Mouse (Mus musculus) cerebellum, adult 9-11 months (tissue): ENCODE results near the gene BC048679.

Source experiments
- DNase-seq: peaks from one replicate; pipeline ENCODE4 v3.0.0; 2022

BC048679 gene

DNA sequence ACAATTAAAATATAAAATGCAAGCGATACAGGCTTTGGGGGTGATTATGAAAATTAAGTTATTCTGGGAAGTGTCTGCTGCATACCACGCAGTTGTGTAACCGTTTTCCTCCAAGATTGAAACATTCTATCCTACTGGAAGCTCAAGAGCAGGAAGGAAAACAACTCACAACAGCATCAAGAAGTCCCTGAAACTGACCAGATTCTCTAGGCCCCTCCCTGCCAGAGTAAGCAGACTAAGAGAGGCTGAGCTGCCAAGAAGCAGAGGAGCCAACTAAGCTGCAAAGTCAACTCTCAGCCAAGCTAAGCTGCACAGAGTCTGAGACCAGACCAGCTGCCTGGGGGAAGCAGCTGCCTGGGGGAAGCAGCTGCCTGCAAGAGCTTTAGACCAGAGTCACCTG lies 22.9 kb downstream of the BC048679 start:
- DNase-seq = no peak

- DNase-seq = no peak
Measured at GRCm38 (mm10) chr7:81464906-81465450, 33.1 kb downstream of the BC048679 start.

DNA sequence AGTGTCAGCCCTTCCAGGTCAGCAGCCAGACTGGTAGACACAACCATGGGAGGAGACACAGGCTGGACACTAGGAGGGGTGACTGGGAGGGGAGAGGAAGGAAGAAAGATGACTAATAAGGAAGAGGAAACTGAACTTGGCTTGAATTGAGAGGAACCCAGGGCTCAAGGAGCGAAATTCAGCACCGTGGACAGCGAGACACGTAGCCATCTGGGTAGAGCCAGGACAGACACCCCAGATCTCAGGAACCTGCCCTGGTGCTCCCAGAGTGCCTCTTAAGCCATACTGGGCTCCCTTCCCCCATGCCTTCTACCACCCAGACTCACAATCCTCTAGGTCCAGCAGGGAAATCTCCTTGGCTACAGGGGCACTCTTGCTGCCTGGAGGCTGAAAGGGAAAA lies 34.0 kb downstream of the BC048679 start:
- no peak for DNase-seq

GRCm38 (mm10) chr7:81462815-81463214 lies 35.3 kb downstream of the BC048679 start:
- DNase-seq = no peak

DNA sequence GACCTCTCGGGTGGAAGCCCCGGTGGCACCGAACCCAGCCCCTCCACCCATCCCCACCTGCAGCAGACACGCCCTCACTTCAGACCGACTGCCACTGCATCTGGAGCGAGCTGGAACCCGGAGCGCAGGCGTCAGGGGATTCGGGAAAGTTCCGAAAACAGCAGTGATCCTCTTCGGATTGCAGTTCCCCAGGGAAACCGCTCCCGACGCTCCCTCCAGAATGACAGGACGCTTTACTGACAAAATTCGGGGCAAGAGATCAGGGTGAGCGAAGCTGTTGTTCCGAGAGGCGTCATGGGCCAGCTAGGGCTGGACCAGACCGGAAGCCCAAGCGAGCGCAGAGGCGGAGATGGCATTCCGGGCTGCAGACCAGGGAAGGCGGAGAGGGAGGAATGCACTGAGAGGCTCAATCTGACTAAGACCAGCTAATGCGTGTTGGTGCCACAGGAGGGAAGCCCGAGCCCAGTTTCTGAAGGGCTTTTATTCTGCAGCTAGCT lies 42.9 kb downstream of the BC048679 start, which contains the start of gene Cpeb1:
TSS of gene Cpeb1 (minus strand) at position 311 of the 497 bp plus-strand sequence.
- DNase-seq = peak; percentile 57

DNA sequence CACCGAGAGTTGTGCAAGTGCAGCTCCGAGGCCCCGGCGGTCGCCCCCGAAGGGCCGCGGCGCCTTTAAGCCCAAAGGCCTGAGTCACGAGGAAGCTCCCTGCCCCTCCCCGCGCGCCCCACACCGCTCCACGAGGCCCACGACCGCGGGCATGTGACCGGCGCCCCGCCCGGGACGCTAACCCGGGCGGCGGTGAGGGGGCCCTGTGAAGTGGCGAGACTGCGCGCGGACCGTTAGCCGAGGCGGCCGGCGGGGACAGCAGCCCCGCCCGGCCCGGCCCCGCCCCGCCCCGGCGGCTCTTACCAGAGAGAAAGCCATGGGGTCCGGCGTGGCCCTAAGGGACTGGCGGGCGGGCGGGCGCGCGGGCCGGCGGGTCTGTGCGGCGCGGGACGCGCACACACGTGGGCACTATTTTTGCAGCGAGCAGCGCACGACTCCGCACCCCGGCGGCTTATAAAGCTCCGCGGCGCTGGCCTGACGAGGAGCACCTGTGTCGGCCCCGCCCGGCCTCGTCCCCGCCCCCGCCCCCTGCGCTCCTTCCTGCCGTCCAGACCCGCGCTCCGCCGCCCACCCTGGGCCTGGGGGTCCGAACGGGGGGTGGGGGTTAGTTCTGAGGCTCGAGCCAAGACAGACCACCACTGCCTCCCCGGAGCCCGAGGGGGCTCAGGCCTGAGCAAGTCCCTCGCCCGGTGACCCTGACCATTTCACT lies 43.6 kb downstream of the BC048679 start:
- peak; percentile 54 for DNase-seq

- peak; percentile 35 for DNase-seq
Measured at GRCm38 (mm10) chr7:81453443-81454274, 44.4 kb downstream of the BC048679 start.

GRCm38 (mm10) chr7:81452971-81453441 lies 45.1 kb downstream of the BC048679 start:
- DNase-seq = peak; percentile 41
